Mouse (Mus musculus) liver, embryonic 13.5 days (tissue): Measurements from ENCODE around the gene Bzw1. TPM values are rescaled to one million over a fixed set of nuclear protein-coding genes. Genes with fewer than 3 reads are reported as not detected.

Experiments used
- ATAC-seq: fragments of 200-750 bp; cut with Nextera tagmentation; 2 replicates; pipeline ENCODE4 v1.8.0; 2017; ENCODE audit warnings: low read depth, mild to moderate bottlenecking, moderate number of reproducible peaks, moderate library complexity
- DNase-seq: peaks from one replicate; pipeline ENCODE4 v3.0.0; 2022
- H3K27ac ChIP-seq: fragments of 300-500 bp; sonication (generic); 2 replicates; pipeline ENCODE4 v1.5.1; 2015; ENCODE audit warnings: moderate library complexity, mild to moderate bottlenecking, inconsistent platforms
- H3K27me3 ChIP-seq: fragments of 300-500 bp; sonication (generic); 2 replicates; pipeline ENCODE4 v1.6.1; 2015; ENCODE audit warnings: mild to moderate bottlenecking, inconsistent platforms
- H3K36me3 ChIP-seq: fragments of 300-500 bp; sonication (generic); 2 replicates; pipeline ENCODE4 v1.6.1; 2015; ENCODE audit warnings: mild to moderate bottlenecking, inconsistent platforms
- H3K4me1 ChIP-seq: fragments of 300-500 bp; sonication (generic); replicated peaks from 2 replicates; pipeline ENCODE4 v1.6.1; 2015; ENCODE audit warnings: inconsistent platforms
- H3K4me2 ChIP-seq: fragments of 300-500 bp; sonication (generic); 2 replicates; pipeline ENCODE4 v1.6.1; 2015; ENCODE audit warnings: inconsistent platforms, mild to moderate bottlenecking, moderate library complexity
- H3K4me3 ChIP-seq: fragments of 300-500 bp; sonication (generic); replicated peaks from 2 replicates; pipeline ENCODE4 v1.5.1; 2015; ENCODE audit warnings: mild to moderate bottlenecking, inconsistent platforms
- H3K9ac ChIP-seq: fragments of 300-500 bp; sonication (generic); 2 replicates; pipeline ENCODE4 v1.6.1; 2015; ENCODE audit warnings: mild to moderate bottlenecking, inconsistent platforms
- H3K9me3 ChIP-seq: fragments of 300-500 bp; sonication (generic); replicated peaks from 2 replicates; pipeline ENCODE4 v1.6.1; 2016; ENCODE audit warnings: inconsistent platforms
- WGBS: fragments of 180-500 bp; shearing (Covaris S2); methylation state at CpG from one replicate; pipeline ENCODE4 v1.1.7; 2015; ENCODE audit not compliant: insufficient replicate concordance; 5-methylcytosine and 5-hydroxymethylcytosine counted together
- polyA plus RNA-seq: library from polyadenylated mRNA; unstranded; fragments of >200 nt; fragmentation: Nextera tagmentation; extraction: Ambion mirVana; gene quantifications from 2 replicates; pipeline ENCODE4 v1.2.1, GENCODE M21; 2015

Gene Bzw1
- polyA plus RNA-seq = 181 and 224 TPM in 2 replicates

GRCm38 (mm10) chr1:58392652-58393283 is at the start of gene Bzw1:
Gene Bzw1 (plus strand): TSS chr1:58392898.
- Histone ChIP-seq H3K9ac (peak within 1 kb of the TSS; percentile 97), H3K4me3 (peak within 1 kb of the TSS; percentile 95), H3K9me3 (no peaks in the 10 kb centered on the region), H3K36me3 (peaks cover 31% of the 10 kb centered on the region), H3K27me3 (no peaks in the 10 kb centered on the region), H3K4me2 (peak within 1 kb of the TSS; percentile 76), H3K4me1 (peaks cover 43% of the 10 kb centered on the region), H3K27ac (peak within 1 kb of the TSS; percentile 97)
- ATAC-seq (peak; percentile 94), DNase-seq (peak; percentile 87)
- under 1% methylated on average over 51 of the region's 61 CpGs for WGBS

- Histone ChIP-seq H3K4me3 (no peak overlapping the region), H3K9ac (no peak overlapping the region), H3K27me3 (no peaks in the 10 kb centered on the region), H3K27ac (no peak overlapping the region), H3K4me1 (no peaks in the 10 kb centered on the region), H3K4me2 (no peak overlapping the region), H3K9me3 (no peaks in the 10 kb centered on the region), H3K36me3 (no peaks in the 10 kb centered on the region)
- DNase-seq (no peak), ATAC-seq (no peak)
- 38% methylated on average over 4 of the region's 4 CpGs for WGBS
Observed at GRCm38 (mm10) chr1:58343861-58344260, 48.8 kb upstream of the Bzw1 start.

GRCm38 (mm10) chr1:58344570-58344969 is 48.1 kb upstream of the Bzw1 start:
- no peaks in the 10 kb centered on the region for H3K36me3 ChIP-seq
- no peak overlapping the region for H3K4me2 ChIP-seq
- no peak overlapping the region for H3K27ac ChIP-seq
- no peak overlapping the region for H3K9ac ChIP-seq
- no peaks in the 10 kb centered on the region for H3K27me3 ChIP-seq
- WGBS = 72% methylated on average over 5 of the region's 5 CpGs
- no peak overlapping the region for H3K4me3 ChIP-seq
- ATAC-seq (no peak), DNase-seq (no peak)
- H3K4me1 ChIP-seq = no peaks in the 10 kb centered on the region
- no peaks in the 10 kb centered on the region for H3K9me3 ChIP-seq

- ATAC-seq = no peak
- no peaks in the 10 kb centered on the region for H3K27me3 ChIP-seq
- no peaks in the 10 kb centered on the region for H3K36me3 ChIP-seq
- no peak overlapping the region for H3K4me2 ChIP-seq
- H3K9me3 ChIP-seq = no peaks in the 10 kb centered on the region
- no peak overlapping the region for H3K27ac ChIP-seq
- H3K4me1 ChIP-seq = no peaks in the 10 kb centered on the region
- H3K4me3 ChIP-seq = no peak overlapping the region
- H3K9ac ChIP-seq = no peak overlapping the region
- 75% methylated on average over 14 of the region's 14 CpGs for WGBS
- DNase-seq = no peak
Observed at GRCm38 (mm10) chr1:58346159-58346558, 46.5 kb upstream of the Bzw1 start.

GRCm38 (mm10) chr1:58348712-58349111 is 44.0 kb upstream of the Bzw1 start:
- H3K27me3 ChIP-seq = no peaks in the 10 kb centered on the region
- no peak overlapping the region for H3K4me2 ChIP-seq
- H3K9me3 ChIP-seq = no peaks in the 10 kb centered on the region
- WGBS = 29% methylated on average over 6 of the region's 6 CpGs
- H3K27ac ChIP-seq = no peak overlapping the region
- DNase-seq (no peak), ATAC-seq (no peak)
- no peak overlapping the region for H3K9ac ChIP-seq
- no peaks in the 10 kb centered on the region for H3K4me1 ChIP-seq
- H3K4me3 ChIP-seq = no peak overlapping the region
- H3K36me3 ChIP-seq = no peaks in the 10 kb centered on the region

GRCm38 (mm10) chr1:58353238-58353893 is 39.3 kb upstream of the Bzw1 start:
- Histone ChIP-seq H3K4me3 (no peak overlapping the region), H3K36me3 (no peaks in the 10 kb centered on the region), H3K9me3 (no peaks in the 10 kb centered on the region), H3K9ac (no peak overlapping the region), H3K27ac (peak overlapping the region; percentile 50), H3K27me3 (no peaks in the 10 kb centered on the region), H3K4me2 (no peak overlapping the region), H3K4me1 (no peaks in the 10 kb centered on the region)
- WGBS = 36% methylated on average over 4 of the region's 4 CpGs
- ATAC-seq (peak; percentile 68), DNase-seq (no peak)

- DNase-seq (no peak), ATAC-seq (no peak)
- WGBS = 70% methylated on average over 19 of the region's 19 CpGs
- Histone ChIP-seq H3K4me1 (no peaks in the 10 kb centered on the region), H3K27ac (no peak overlapping the region), H3K36me3 (no peaks in the 10 kb centered on the region), H3K27me3 (no peaks in the 10 kb centered on the region), H3K4me2 (no peak overlapping the region), H3K4me3 (no peak overlapping the region), H3K9ac (no peak overlapping the region), H3K9me3 (no peaks in the 10 kb centered on the region)
Observed at GRCm38 (mm10) chr1:58358958-58359901, 33.5 kb upstream of the Bzw1 start.

- H3K9ac ChIP-seq = no peak overlapping the region
- 55% methylated on average over 4 of the region's 4 CpGs for WGBS
- H3K4me1 ChIP-seq = 0 out of 2 replicates have a peak, but pooled peaks cover 3% of the 10 kb centered on the region
Observed at GRCm38 (mm10) chr1:58362296-58362695, 30.4 kb upstream of the Bzw1 start.

GRCm38 (mm10) chr1:58364551-58364950 is 28.1 kb upstream of the Bzw1 start:
- 0 out of 2 replicates have a peak, but pooled peaks cover 3% of the 10 kb centered on the region for H3K4me1 ChIP-seq
- WGBS = 83% methylated on average over 12 of the region's 12 CpGs

More at GRCm38 (mm10) chr1:58362296-58362695, 30.4 kb upstream of the Bzw1 start:
- Histone ChIP-seq H3K27ac (no peak overlapping the region), H3K27me3 (no peaks in the 10 kb centered on the region), H3K36me3 (no peaks in the 10 kb centered on the region), H3K4me2 (no peak overlapping the region), H3K9me3 (no peaks in the 10 kb centered on the region), H3K4me3 (no peak overlapping the region)
- ATAC-seq (no peak), DNase-seq (no peak)

GRCm38 (mm10) chr1:58365829-58366228 is 26.9 kb upstream of the Bzw1 start:
- no peak for ATAC-seq
- 81% methylated on average over 3 of the region's 3 CpGs for WGBS
- no peak overlapping the region for H3K27ac ChIP-seq

More at GRCm38 (mm10) chr1:58364551-58364950, 28.1 kb upstream of the Bzw1 start:
- H3K9ac ChIP-seq = no peak overlapping the region
- no peak overlapping the region for H3K4me2 ChIP-seq
- H3K4me3 ChIP-seq = no peak overlapping the region
- ATAC-seq (no peak), DNase-seq (no peak)
- no peaks in the 10 kb centered on the region for H3K36me3 ChIP-seq
- H3K27ac ChIP-seq = no peak overlapping the region
- no peaks in the 10 kb centered on the region for H3K9me3 ChIP-seq
- no peaks in the 10 kb centered on the region for H3K27me3 ChIP-seq

More at GRCm38 (mm10) chr1:58365829-58366228, 26.9 kb upstream of the Bzw1 start:
- 0 out of 2 replicates have a peak, but pooled peaks cover 3% of the 10 kb centered on the region for H3K4me1 ChIP-seq
- no peak overlapping the region for H3K4me2 ChIP-seq
- no peaks in the 10 kb centered on the region for H3K36me3 ChIP-seq
- H3K27me3 ChIP-seq = no peaks in the 10 kb centered on the region
- DNase-seq = no peak
- H3K9ac ChIP-seq = no peak overlapping the region
- H3K9me3 ChIP-seq = no peaks in the 10 kb centered on the region
- no peak overlapping the region for H3K4me3 ChIP-seq
